Mouse (Mus musculus) liver, embryonic 14.5 days (tissue): ENCODE results near the gene Mansc1.

ENCODE experiments used
- CTCF ChIP-seq: IDR thresholded peaks from 2 replicates; pipeline ENCODE4 v1.5.1; 2016; ENCODE audit warnings: antibody characterized with exemption, low read depth, control low read depth
- EP300 ChIP-seq: IDR thresholded peaks from 2 replicates; pipeline ENCODE4 v1.6.1; 2016; ENCODE audit warnings: antibody characterized with exemption, low read depth

DNA sequence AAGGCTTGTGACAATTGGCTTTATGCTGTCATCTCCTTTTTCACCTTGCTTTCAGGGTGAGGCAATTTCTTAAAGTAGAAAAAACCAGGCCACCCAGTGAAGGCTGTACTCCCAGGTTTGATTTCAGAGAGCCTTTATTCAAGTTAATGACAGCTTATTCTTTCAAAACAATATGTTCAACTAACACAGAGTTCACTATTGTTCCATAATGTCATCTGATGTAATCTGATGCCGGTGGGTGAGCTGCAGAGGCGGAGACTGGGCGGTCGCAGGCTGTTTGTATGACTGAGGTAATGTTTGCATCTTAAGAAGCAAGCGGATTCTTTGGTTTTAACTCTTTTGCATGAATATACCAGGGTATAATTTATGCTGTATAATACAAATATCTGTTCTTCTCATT lies 15.3 kb upstream of the Mansc1 start:
- TF ChIP-seq CTCF (no peak), EP300 (no peak)
